Mouse (Mus musculus) frontal cortex, postnatal 25 days (tissue): ENCODE results near the gene Slc24a4.
"Not testable (repeated sequence)": the region's sequence is repeated elsewhere in the genome, so short reads cannot be mapped to it uniquely, and the experiment has no call there.

Source experiments
- DNase-seq, 2 experiments: peaks; one replicate each; pipeline ENCODE4 v3.0.0; 2022; ENCODE audit warnings: low spot score in 2 of 2

Slc24a4 gene

DNA sequence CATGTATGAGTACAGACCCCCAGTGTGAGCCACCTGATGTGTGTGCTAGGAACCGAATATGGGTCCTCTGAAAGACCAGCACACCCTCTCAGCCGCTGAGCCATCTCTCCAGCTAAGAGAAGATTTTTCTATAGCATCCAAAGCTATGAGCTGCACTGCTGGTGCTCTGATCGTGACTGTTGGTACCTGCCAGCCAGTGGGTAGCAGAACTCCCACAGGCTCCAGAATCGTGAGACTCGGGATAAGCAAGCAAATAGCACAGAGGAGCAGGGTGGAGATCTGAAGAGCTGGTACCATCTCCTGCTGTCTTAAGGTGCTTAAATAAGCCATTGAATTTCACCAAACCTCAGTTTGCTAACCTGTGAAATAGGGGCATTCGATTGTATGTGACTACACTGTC lies 119.6 kb downstream of the Slc24a4 start:
- DNase-seq, result no peak

DNA sequence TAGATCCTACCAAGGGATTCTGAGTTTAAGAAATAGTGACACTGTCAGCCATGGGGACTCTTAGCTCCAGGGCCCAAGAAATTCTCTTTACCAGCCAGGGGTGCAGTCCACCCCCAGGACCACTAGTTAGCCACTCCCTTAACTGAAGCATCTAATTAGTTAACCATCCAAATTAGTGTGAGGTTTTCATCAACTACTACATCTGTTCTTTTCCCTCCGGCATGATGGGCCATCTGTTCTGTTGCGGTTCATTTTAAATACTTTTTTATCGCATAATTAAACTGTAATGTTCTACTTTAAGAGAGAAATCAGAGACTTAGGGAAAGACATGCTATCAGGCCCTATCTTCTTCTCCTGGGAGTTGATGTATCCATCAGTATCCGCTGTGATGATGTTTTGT lies 121.8 kb downstream of the Slc24a4 start:
- DNase-seq, result no peak

- no peak for DNase-seq
Measured at GRCm38 (mm10) chr12:102251070-102251469, 122.5 kb downstream of the Slc24a4 start.

DNA sequence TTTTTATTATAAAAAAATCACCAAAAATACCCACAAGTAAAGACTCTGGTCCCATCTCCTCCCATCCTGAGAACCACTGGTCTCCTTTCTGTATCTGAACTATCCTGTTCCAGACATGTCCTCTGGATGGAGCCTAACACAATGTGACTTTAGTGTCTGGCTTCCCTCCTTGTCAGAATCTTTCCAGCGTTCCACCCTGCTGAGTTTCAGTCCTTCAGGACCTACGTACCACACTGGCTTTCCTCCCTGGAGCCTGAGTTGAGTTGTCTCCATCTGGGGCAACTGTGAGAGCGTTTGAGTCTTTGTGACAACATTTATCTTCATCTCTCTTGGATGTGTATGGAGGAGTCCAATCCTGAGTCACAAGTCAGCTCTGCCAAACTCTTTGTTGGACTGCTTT lies 123.5 kb downstream of the Slc24a4 start:
- DNase-seq, result no peak

GRCm38 (mm10) chr12:102252525-102252924 lies 124.0 kb downstream of the Slc24a4 start:
- DNase-seq, result no peak

- DNase-seq, result no peak
Measured at GRCm38 (mm10) chr12:102255012-102255411, 126.5 kb downstream of the Slc24a4 start.

DNA sequence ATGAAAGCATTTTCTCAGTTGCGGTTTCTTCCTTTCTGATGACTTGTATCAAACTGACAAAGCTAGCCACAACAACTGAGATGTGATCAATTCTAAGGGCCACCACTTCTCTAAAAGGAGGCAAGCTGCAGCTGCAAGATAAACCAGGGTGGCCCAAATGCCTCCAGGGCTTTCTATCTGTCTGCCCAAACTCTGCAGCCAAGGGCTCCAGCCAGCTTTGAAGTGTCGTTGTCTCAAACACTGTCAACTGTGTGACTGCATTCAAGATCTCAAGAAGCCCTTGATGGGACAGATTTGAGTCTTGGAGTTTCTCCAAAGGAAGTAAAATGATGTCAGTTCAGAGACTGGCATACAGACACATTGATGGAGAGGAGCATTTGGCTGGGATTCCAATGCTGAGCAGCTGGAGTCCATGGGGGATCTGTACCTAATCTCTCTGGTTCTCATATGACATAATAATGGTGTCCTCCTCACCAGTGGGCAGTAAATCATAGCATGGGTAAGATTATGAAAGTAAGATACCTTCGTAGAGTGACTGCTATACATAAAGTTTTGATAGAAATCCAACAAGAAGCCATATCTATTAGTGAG lies 130.1 kb downstream of the Slc24a4 start:
- DNase-seq, result no peak

DNA sequence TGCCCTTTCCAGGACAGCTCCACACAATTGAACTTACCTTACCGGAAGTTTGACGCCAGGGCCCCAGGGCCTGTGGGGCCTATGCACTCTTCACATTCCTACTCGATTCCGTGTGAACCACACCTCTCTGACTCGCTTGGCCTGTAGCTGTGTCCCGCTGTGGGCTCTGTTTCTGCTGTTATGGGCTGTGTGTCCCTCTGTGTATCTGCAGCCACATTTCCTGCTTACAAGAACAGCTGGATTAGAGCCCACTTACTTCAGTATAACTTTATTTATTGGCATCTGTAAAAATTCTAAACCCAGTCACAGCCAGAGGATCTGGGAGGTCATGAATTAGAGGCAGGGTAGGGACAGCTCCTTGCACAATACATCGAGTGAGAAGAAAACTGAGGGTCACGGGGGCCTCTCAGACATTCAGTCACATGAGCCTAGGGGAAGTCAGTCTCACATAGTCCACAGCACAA lies 133.4 kb downstream of the Slc24a4 start:
- DNase-seq, result no peak

DNA sequence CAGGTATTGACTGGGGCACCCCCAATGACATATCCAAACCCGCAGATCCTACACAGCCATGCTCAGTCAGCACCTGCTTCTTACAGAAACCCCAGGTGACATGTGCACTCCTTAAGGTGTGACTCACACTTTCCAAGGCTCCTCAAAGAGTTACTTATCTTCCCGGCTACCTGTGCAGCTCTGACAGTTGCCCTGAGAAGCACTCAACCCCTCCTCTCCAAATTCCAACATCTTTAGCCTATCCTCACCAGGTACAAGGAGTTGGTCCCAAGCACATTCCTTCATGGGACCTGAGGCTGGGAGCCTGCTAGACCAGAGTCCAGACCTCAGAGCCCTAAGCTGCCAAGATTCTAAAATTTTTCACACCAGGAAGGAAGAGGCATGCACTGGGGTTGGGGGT lies 134.3 kb downstream of the Slc24a4 start:
- no peak for DNase-seq

DNA sequence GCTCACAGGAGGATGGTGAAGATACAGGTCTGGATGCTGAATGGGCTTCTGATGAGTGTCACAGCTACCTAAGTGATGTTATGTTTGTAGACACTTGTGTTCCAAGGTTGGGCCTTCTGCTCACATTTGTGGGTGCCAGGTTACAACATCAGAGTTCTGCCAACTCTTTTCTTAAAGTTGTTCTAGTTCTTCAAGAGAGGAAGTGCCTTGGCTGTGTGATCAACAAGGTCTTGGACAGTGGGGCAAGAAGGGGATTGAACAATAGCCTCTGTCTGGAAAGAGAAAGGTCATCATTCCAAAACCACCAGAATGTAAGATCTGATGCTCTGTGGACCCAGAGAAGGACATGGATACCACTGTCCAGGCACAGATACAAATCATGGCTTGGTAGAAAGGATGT lies 134.7 kb downstream of the Slc24a4 start:
- no peak for DNase-seq

DNA sequence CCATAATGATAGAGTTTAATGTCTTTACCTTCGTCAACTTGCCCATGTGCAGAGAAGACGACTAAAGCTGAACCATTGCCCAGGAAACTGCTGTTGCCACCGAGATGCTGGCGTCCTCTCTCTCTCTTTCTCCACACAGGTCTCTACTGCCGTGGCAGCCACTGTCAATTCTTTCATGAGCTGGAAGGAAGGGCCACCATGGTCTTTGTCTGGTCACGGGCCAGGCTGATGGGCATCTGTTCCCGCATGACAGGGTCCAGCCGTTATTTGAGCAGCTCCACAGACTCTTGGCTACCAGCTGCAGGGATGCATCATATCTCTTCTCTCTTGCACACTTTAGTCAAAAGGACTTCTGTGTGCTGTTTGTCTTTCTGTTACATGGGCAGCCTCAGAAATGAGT lies 137.9 kb downstream of the Slc24a4 start:
- DNase-seq, result no peak

DNA sequence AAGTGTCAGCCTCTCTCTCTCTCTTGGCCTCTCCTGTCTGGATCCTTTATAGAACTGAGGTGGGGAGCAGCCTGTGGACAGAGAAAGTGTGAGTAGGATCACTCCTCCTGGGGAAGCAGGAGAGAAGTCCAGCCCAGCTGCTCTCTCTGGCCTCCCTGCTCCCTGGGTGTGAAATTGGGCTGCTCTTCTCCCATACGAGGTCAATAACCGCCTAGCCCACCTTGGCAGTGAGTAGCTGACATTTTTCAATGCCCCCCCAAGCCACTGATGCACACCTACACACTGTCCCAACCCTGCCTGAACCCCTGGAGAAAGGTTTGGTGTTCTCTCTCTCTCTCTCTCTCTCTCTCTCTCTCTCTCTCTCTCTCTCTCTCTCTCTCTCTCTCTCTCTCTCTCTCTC lies 140.6 kb downstream of the Slc24a4 start:
- no peak for DNase-seq

GRCm38 (mm10) chr12:102270776-102271405 lies 142.4 kb downstream of the Slc24a4 start:
- DNase-seq, result no peak

GRCm38 (mm10) chr12:102271447-102271846 lies 142.9 kb downstream of the Slc24a4 start:
- no peak for DNase-seq

DNA sequence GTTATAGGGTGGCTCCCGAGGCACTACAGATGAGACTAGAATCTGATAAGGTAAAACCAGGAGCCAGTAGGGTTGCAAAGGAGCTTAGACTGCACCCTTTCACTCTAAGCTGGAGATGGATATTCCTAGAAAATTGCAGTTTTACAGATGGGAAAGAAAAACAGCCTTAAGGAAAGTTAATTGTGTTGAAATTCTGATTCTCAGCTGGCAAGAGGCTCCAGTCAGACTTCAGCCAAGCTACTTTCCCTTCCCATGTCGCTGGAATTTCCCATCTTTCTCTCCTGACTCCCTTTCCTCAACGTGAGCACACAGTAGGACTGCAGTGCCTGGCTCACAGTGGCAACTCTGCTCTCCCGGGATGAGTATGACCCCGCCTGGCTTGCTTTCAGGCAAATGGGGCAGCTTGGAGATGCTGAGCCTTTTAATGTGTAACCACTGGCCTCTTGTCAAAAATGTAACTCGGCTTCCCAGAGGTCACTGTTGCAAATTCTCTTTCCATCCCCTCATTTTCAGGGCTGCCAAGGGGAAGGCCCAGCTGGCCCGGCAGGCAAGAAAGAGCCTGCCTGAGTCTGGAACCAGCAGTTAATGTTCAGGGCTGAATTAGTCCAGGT lies 147.4 kb downstream of the Slc24a4 start:
- no peak for DNase-seq

DNA sequence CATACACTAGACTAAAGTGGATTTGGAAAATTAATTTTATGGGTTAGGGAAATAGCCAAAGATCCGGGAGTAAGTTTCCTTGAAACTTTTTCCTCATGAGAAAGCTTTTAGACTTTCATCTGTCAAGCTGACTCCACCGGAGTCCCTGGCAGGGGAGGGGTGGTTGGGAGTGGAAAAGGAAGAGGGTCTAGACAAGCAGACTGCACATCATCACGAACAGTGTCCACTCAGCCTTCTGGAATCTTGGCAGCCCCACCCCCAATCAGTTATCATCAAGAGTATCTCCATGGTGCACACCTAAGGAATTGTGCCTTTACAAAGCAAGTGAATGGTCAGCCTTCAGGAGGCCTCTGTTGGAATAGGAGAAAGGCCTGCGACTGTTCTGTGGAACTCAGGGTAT lies 151.8 kb downstream of the Slc24a4 start:
- not testable (repeated sequence) for DNase-seq

- DNase-seq, result no peak
Measured at GRCm38 (mm10) chr12:102280867-102281503, 152.5 kb downstream of the Slc24a4 start.

DNA sequence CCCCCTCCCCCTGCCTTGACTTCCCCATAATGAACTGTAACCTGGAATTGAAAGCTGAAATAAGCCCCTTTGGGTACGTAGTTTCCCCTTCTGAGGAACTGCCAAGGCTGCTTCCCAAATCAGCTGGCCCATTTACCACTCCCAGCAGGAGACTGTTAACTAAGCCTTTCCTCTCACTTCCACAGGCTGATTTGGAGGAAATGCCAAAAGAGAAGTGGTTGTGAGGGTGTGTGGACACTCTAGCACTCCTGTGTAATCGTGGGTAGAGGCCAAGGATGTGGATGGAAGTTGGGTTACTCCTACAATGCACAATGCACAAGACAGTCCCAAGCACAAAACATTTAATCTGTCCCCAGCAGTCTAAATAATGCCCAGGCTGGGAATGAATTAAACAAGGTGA lies 153.6 kb downstream of the Slc24a4 start:
- no peak for DNase-seq

DNA sequence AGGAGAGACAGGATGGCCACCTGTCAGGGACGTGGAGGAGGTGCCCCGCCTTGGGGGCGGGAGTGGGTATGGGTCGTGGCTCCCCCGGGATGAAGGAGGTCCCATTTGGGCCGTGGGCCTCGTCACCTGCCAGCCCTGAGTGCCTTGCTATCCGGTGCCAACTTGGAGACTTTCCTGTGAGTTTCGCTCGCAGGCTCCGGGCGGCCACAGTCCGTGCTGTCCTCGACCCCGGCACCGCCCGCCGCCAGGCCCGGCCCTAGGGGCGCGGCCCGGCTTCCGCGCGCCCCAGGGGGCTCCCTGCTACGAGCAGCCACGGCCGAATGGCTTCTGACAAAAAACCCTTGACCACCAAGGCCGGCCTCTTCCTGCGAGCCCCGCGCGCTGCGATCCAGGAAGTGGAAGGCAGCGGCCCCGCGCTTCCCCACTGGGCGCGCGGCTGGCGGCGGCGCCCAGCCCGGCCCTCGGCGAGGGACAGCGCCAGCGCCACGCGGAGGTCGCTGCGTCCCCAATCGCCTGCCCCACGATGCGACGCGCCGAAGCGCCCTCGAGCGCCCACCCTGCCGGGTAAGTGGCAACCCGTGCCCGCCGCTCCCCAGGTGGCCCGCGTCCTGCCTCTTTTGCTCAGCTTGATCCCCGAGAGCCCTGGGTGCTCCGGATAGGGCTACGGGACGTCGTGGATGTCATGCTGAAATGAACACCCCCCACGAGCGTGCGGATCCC lies 154.4 kb downstream of the Slc24a4 start, which contains the start of gene Rin3:
TSS of gene Rin3 (plus strand) at position 286 of the 720 bp plus-strand sequence.
- no peak for DNase-seq

GRCm38 (mm10) chr12:102283483-102284266 lies 155.1 kb downstream of the Slc24a4 start:
- no peak for DNase-seq

GRCm38 (mm10) chr12:102284267-102284610 lies 155.7 kb downstream of the Slc24a4 start:
- DNase-seq, result no peak
